Mouse (Mus musculus): Measurements from ENCODE around the gene Ccdc88c.

Gene Ccdc88c

GRCm38 (mm10) chr12:100925644-100926619 lies 102.9 kb downstream of the Ccdc88c start:
- peak; percentile 78 for DNase-seq

GRCm38 (mm10) chr12:100924646-100925339 lies 104.1 kb downstream of the Ccdc88c start:
- no peak for DNase-seq

- DNase-seq, result no peak
These were observed 118.1 kb downstream of the Ccdc88c start for GRCm38 (mm10) chr12:100910731-100911130.

GRCm38 (mm10) chr12:100909765-100910164 lies 119.1 kb downstream of the Ccdc88c start:
- no peak for DNase-seq

- no peak for DNase-seq
These were observed 120.4 kb downstream of the Ccdc88c start for GRCm38 (mm10) chr12:100908298-100909034.

- no peak for DNase-seq
These were observed 121.1 kb downstream of the Ccdc88c start, which contains the start of gene Gpr68 for GRCm38 (mm10) chr12:100907598-100908297. Gene Gpr68 (minus strand): TSS chr12:100908198.

- DNase-seq, result no peak
These were observed 122.0 kb downstream of the Ccdc88c start for GRCm38 (mm10) chr12:100906861-100907260.

- no peak for DNase-seq
These were observed 125.1 kb downstream of the Ccdc88c start for GRCm38 (mm10) chr12:100903761-100904160.

- DNase-seq, result no peak
These were observed 127.5 kb downstream of the Ccdc88c start for GRCm38 (mm10) chr12:100901386-100901785.

GRCm38 (mm10) chr12:100900901-100901300 lies 128.0 kb downstream of the Ccdc88c start:
- no peak for DNase-seq

- no peak for DNase-seq
These were observed 129.7 kb downstream of the Ccdc88c start for GRCm38 (mm10) chr12:100899111-100899640.

GRCm38 (mm10) chr12:100897736-100898650 lies 130.9 kb downstream of the Ccdc88c start:
- no peak for DNase-seq

- no peak for DNase-seq
These were observed 132.2 kb downstream of the Ccdc88c start for GRCm38 (mm10) chr12:100896661-100897060.

GRCm38 (mm10) chr12:100895504-100895903 lies 133.4 kb downstream of the Ccdc88c start:
- DNase-seq, result no peak

- DNase-seq, result no peak
These were observed 138.3 kb downstream of the Ccdc88c start for GRCm38 (mm10) chr12:100890548-100890947.

- DNase-seq, result peak; percentile 14
These were observed 141.0 kb downstream of the Ccdc88c start for GRCm38 (mm10) chr12:100887801-100888258.

GRCm38 (mm10) chr12:100886877-100887276 lies 142.0 kb downstream of the Ccdc88c start:
- no peak for DNase-seq

- no peak for DNase-seq
These were observed 143.3 kb downstream of the Ccdc88c start for GRCm38 (mm10) chr12:100885585-100885984.

- DNase-seq, result no peak
These were observed 145.7 kb downstream of the Ccdc88c start for GRCm38 (mm10) chr12:100883168-100883567.

- no peak for DNase-seq
These were observed 150.3 kb downstream of the Ccdc88c start for GRCm38 (mm10) chr12:100878556-100878955.

- DNase-seq, result no peak
These were observed 150.9 kb downstream of the Ccdc88c start for GRCm38 (mm10) chr12:100877936-100878335.

All from lung, postnatal 14 days (tissue).